Mouse (Mus musculus) neutrophil, adult 83 days (primary cell): ENCODE data around the gene Mrps15. TPM values are rescaled to one million over a fixed set of nuclear protein-coding genes. Genes with fewer than 3 reads are reported as not detected.

Source experiments
- total RNA-seq, 2 experiments: library from RNA; stranded (reverse); gene quantifications; one replicate each; pipeline ENCODE4 v1.2.4; 2023

Gene Mrps15
- total RNA-seq, result 10 to 100 TPM; 41.7 to 42.0 TPM

GRCm38 (mm10) chr4:126046851-126047585, at the start of gene Mrps15:
Mrps15 (plus strand) TSS chr4:126046925.

DNA sequence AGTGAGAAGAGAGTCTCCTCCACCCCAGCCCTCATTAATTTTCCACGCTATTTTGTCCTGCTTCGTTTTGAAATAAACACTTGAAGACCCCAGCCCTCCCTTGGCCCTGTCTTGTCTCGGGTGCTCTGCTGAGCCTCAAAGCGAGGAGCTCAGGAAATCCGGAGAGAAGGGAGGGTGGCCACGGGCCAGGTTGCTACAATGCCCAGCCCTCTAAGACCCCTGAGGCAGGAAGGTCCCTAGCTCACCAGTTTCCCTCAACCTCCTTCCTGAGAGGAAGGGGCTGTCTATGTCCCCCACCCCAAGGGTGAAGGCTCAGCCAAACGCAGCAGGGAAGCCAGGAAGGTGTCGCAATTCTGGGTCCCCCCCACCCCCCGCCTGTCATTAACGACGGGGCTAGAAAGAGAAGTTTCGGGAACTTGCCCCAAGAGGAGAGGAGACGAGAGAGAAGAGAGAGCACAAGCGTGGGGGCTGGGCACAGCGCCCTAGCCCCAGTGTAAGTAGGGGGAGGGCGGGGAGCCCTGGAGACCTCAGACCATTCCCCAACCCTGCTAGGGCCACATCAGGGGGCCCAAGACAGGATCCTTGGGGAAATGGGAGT, 22.3 kb upstream of the Mrps15 start, which contains the start of gene Csf3r:
Csf3r (plus strand) TSS at position 248 of the 598 bp plus-strand sequence.

DNA sequence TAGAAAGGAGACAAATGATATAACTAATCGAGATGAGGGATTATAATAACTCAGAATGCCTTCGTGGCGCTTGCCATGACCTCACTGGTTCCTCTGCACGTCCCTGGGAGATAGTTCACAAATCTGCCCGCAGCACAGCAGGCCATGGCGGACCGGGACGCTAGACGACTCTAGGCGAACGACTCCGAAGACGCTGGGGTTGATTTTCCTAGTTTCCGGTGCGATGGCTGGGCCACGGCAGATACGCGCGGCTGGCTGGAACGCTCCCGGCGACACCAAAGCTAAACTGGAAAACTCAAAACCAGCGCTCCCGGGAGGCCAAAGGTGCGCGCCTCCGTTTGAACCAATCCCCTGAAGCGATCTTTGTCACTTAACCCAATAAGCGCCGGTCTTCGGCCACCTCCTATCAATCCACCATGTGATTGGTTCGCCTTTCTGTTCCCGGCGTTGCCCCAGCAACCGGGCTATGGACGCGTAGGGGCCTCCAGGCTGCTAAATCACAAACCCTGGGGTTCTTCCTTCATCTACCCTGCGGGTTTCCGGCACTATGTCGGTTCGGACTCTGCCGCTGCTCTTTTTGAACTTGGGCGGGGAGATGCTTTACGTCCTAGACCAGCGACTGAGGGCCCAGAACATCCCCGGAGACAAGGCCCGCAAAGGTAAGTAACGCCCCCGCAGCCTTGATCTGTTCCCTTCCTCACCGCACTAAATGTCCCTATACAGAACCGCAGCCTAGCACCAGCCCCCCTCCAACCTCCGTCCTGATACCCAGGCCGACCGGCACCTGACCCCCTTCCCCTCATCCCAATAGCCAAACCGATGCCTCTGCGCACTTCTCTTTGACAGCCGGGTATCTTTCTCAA, 11.6 kb downstream of the Mrps15 start, which contains the start of gene Oscp1:
Oscp1 (plus strand) TSS at position 432 of the 863 bp plus-strand sequence.

GRCm38 (mm10) chr4:126096464-126097111, 49.9 kb downstream of the Mrps15 start, which contains the start of gene Lsm10:
Lsm10 (plus strand) TSS chr4:126096623.

DNA sequence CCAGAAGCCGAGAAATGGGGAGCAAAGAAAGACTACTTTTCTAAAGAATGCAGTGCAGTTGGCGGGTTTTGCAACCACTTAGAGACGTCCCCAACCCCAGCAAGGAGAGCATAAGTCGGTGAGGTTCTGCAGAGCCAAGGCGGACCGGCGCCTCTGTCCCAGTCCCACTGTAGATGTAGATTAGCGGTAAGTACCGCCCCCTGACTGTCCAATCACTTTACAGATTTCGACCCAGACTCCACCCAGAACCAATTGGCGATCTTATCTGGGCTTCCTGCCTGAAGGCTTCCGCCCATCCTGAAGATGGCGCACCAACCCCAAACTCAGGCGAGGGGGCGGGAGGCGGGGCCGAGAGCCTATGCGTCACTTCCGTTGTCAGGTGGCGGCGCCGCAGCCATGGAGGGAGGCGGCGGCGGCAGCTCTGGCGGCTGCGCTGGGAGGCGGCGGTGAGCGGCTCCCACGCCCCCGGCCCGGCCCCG, 56.9 kb downstream of the Mrps15 start, which contains the start of gene Stk40:
Stk40 (plus strand) TSS at position 368 of the 479 bp plus-strand sequence.

Other genes starting within 250 kb of the Mrps15 start
- 1,000 to 10,000 TPM in 1 of 2 experiments, 100 to 1,000 TPM in 1; 994 to 1,173 TPM for gene Csf3r, start 22.4 kb upstream of the Mrps15 start, total RNA-seq
- 10 to 100 TPM in 1 of 2 experiments, 1 to 10 TPM in 1; 7.3 to 11.1 TPM for gene Oscp1, start 11.6 kb downstream of the Mrps15 start, total RNA-seq
- 10 to 100 TPM; 30.0 TPM for gene Lsm10, start 49.7 kb downstream of the Mrps15 start, total RNA-seq
- 10 to 100 TPM; 59.0 to 63.9 TPM for gene Stk40, start 57.0 kb downstream of the Mrps15 start, total RNA-seq
- gene Eva1b, start 100.8 kb downstream of the Mrps15 start, total RNA-seq, result 1 to 10 TPM; 1.5 to 2.8 TPM
- under 1 TPM; 0.20 to 0.46 TPM for gene Sh3d21, start 116.6 kb downstream of the Mrps15 start, total RNA-seq
- gene Thrap3, start 155.8 kb downstream of the Mrps15 start, total RNA-seq, result 100 to 1,000 TPM; 223 to 234 TPM
- 100 to 1,000 TPM in 1 of 2 experiments, 10 to 100 TPM in 1; 93.0 to 105 TPM for gene Map7d1, start 209.4 kb downstream of the Mrps15 start, total RNA-seq
- 10 to 100 TPM; 31.3 to 33.9 TPM for gene Trappc3, start 215.4 kb downstream of the Mrps15 start, total RNA-seq
- gene Col8a2, start 239.9 kb downstream of the Mrps15 start, total RNA-seq, result not detected